9 mouse cellular contexts compared by ENCODE assay signal in genomic region chr6:94695121-94695930, GRCm38 (mm10). TPM values are rescaled to one million over a fixed set of nuclear protein-coding genes. Genes with fewer than 3 reads are reported as not detected.
DNase-seq lines count a peak whose midpoint lies in the region; ATAC-seq and TF ChIP-seq lines count a peak whose summit lies in the region.
"Had no signal": no experiment of that assay in that cellular context is flagged by ENCODE, and none has a peak within 500 bp of the region (broad histone marks: within the 10 kb centered on the region; RNA-seq: fewer than 3 reads in every experiment).

No protein-coding gene starts in this region.

- H3K79me2 ChIP-seq in heart, adult 2 months (replicated peaks; ENCODE audit: control insufficient read depth, insufficient read depth, low read length): peaks cover 1% of the 10 kb centered on the region; the same call in 1 of the 2 replicates

- 0 out of 2 replicates have a peak overlapping the region, but pooled peaks have one; percentile 9 for H3K4me2 ChIP-seq in hindbrain, embryonic 11.5 days (replicated peaks; ENCODE audit: low read depth, low read length)
- peak overlapping the region; percentile 32; the same call in 1 of the 2 replicates for H3K4me2 ChIP-seq in midbrain, embryonic 16.5 days (ENCODE audit: low read length)

- WGBS in heart, adult 2 months: 57% methylated on average over 9 of the region's 9 CpGs
- WGBS in hindbrain, embryonic 11.5 days: 44% methylated on average over 9 of the region's 9 CpGs
- 57% methylated on average over 9 of the region's 9 CpGs for WGBS in midbrain, embryonic 16.5 days

- intact Hi-C loops in heart, adult 2 months (cut with DNase I): loop anchor here (5.0 kb wide), 1 partner anchor 48 kb away; no protein-coding TSS in a partner anchor
- intact Hi-C loops in left cerebral cortex, postnatal 36 days (cut with DNase I): loop anchor here (5.0 to 10.0 kb wide), 3 partner anchors 38 to 269 kb away; no protein-coding TSS in a partner anchor

- DNase-seq in heart, adult 2 months: peak in 1 of 2 experiments; percentile 49
- DNase-seq in heart, postnatal 4 days: no peak
- no peak for DNase-seq in hindbrain, embryonic 11.5 days (ENCODE audit: low spot score)
- DNase-seq in thymus, postnatal 25 days: no peak
- no peak for DNase-seq in kidney, adult 18-20 months
- no peak for DNase-seq in left cerebral cortex, postnatal 36 days (ENCODE audit: low spot score in 2 of 2)
- DNase-seq: kidney, postnatal 36 days had no signal

- TF ChIP-seq POLR2A in heart, adult 2 months (IDR thresholded peaks at IDR 0.05; ENCODE audit: insufficient read depth, low read depth, low read length): no peak

- peaks cover 8% of the 10 kb centered on the region for H3K4me1 ChIP-seq in heart, adult 2 months (ENCODE audit: control insufficient read depth, insufficient read depth, low read length)
- peaks cover 20% of the 10 kb centered on the region for H3K4me1 ChIP-seq in brown adipose tissue, adult 24 weeks (ENCODE audit: control insufficient read depth, insufficient read depth, insufficient read length, low read length)
- H3K4me1 ChIP-seq in hindbrain, embryonic 11.5 days (replicated peaks; ENCODE audit: control insufficient read depth, insufficient read depth, low read length): peaks cover 11% of the 10 kb centered on the region
- H3K4me1 ChIP-seq in midbrain, embryonic 16.5 days (ENCODE audit: control insufficient read depth, insufficient read depth, low read length): peaks cover 14% of the 10 kb centered on the region

- no peak for ATAC-seq in hindbrain, embryonic 11.5 days (ENCODE audit: low FRiP score)
- no peak for ATAC-seq in midbrain, embryonic 16.5 days

- H3K9me3 ChIP-seq in hindbrain, embryonic 11.5 days (ENCODE audit: control insufficient read depth, low read length): no peaks in the 10 kb centered on the region
- H3K9me3 ChIP-seq in midbrain, embryonic 16.5 days (replicated peaks; ENCODE audit: control insufficient read depth, low read length, poor library complexity, severe bottlenecking): no peaks in the 10 kb centered on the region

- peak overlapping the region; percentile 43; the same call in 1 of the 2 replicates for H3K27ac ChIP-seq in heart, adult 2 months
- peak overlapping the region; percentile 13; the same call in 1 of the 2 replicates for H3K27ac ChIP-seq in brown adipose tissue, adult 24 weeks (replicated peaks; ENCODE audit: low read depth, low read length)
- no peak overlapping the region for H3K27ac ChIP-seq in hindbrain, embryonic 11.5 days (ENCODE audit: low read depth, low read length)
- H3K27ac ChIP-seq in midbrain, embryonic 16.5 days (ENCODE audit: low read length): no peak overlapping the region

- TF ChIP-seq CTCF in heart, adult 2 months (IDR thresholded peaks at IDR 0.05): peak; percentile 29

- no peaks in the 10 kb centered on the region for H3K27me3 ChIP-seq in heart, adult 2 months (ENCODE audit: control insufficient read depth, insufficient read depth, low read length)
- H3K27me3 ChIP-seq in hindbrain, embryonic 11.5 days (ENCODE audit: control insufficient read depth, insufficient read depth, low read length): no peaks in the 10 kb centered on the region
- H3K27me3 ChIP-seq in midbrain, embryonic 16.5 days (ENCODE audit: control insufficient read depth, insufficient read depth, low read depth, low read length): no peaks in the 10 kb centered on the region

- H3K9ac ChIP-seq in heart, adult 2 months (ENCODE audit: low read depth, low read length): no peak overlapping the region
- H3K9ac ChIP-seq in hindbrain, embryonic 11.5 days (ENCODE audit: low read depth, low read length): no peak overlapping the region
- H3K9ac ChIP-seq in midbrain, embryonic 16.5 days (ENCODE audit: low read depth, low read length): no peak overlapping the region

- no peak for TF ChIP-seq EP300 in heart, adult 2 months (IDR thresholded peaks at IDR 0.05; ENCODE audit: insufficient read depth, low read depth, low read length)

- H3K36me3 ChIP-seq in heart, adult 2 months (ENCODE audit: control insufficient read depth, insufficient read depth, low read length): peaks cover 13% of the 10 kb centered on the region
- H3K36me3 ChIP-seq in hindbrain, embryonic 11.5 days (ENCODE audit: control insufficient read depth, insufficient read depth, low read length): no peaks in the 10 kb centered on the region
- no peaks in the 10 kb centered on the region for H3K36me3 ChIP-seq in midbrain, embryonic 16.5 days (ENCODE audit: control insufficient read depth, insufficient read depth, low read length)

- H3K4me3 ChIP-seq in heart, adult 2 months: no peak overlapping the region
- H3K4me3 ChIP-seq in brown adipose tissue, adult 24 weeks (ENCODE audit: insufficient read depth, low read depth, low read length): no peak overlapping the region
- H3K4me3 ChIP-seq in hindbrain, embryonic 11.5 days (ENCODE audit: low read depth, low read length): no peak overlapping the region
- H3K4me3 ChIP-seq in midbrain, embryonic 16.5 days (ENCODE audit: low read depth, low read length): no peak overlapping the region

RNA-seq across cellular contexts. Expression of gene Lrig1, which starts 4.6 kb away (rescaled TPM):
- 10 to 100 TPM; 30.4 to 32.7 TPM for total RNA-seq in heart, adult 2 months (2021)
- polyA plus RNA-seq in heart, adult 2 months (2012; rRNA removed): 23.3 and 35.5 TPM in 2 replicates
- 10 to 100 TPM; 25.0 to 26.9 TPM for total RNA-seq in heart, postnatal 4 days (2021)
- 23.3 and 47.0 TPM in 2 replicates for polyA plus RNA-seq in brown adipose tissue, adult 24 weeks (2012; ENCODE audit: insufficient read depth, insufficient read length, missing spikeins)
- 18.0 and 20.2 TPM in 2 replicates for polyA plus RNA-seq in hindbrain, embryonic 11.5 days (2014; fragmentation: Nextera tagmentation; extraction: Ambion mirVana)
- polyA plus RNA-seq in midbrain, embryonic 16.5 days (2015; fragmentation: Nextera tagmentation; extraction: Ambion mirVana): 8.6 and 14.2 TPM in 2 replicates
- total RNA-seq in left cerebral cortex, postnatal 36 days (2021): 10 to 100 TPM; 27.2 to 27.7 TPM

Comparison
In these comparisons a context has a peak if more than half of its experiments do, and no peak if none do; other contexts are left out.
1. H3K27ac ChIP-seq: peak in heart, adult 2 months (single experiment) and brown adipose tissue, adult 24 weeks (single experiment); none in hindbrain, embryonic 11.5 days (single experiment) and midbrain, embryonic 16.5 days (single experiment).